Mouse (Mus musculus): Measurements from ENCODE around the gene Tpra1. TPM values are rescaled to one million over a fixed set of nuclear protein-coding genes. Genes with fewer than 3 reads are reported as not detected.

Gene Tpra1
- total RNA-seq, 2 experiments from 2014 or later: 35.1 to 35.4 TPM

DNA sequence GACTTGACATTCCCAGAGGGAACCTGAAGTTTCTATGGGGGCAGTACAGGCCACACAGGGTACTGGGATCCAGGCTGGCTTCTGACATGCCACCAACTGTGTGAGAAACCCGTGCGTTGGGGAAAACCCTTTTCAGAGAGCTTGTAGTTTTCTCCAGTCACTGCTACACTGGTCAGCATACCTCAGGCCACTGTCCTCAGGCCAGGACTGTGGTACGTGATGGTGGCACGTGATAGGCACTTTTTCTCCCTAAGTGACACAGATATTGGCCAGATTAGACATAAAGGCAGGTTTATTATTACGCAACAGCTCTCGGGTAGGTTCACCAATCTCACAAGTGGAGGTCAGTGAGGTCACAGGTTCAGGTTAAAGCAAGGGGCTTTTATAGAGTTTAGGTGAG lies 41.6 kb downstream of the Tpra1 start:
- intact Hi-C loops (cut with DNase I): no loop called here

GRCm38 (mm10) chr6:88946442-88946841 lies 44.4 kb downstream of the Tpra1 start:
- DNase-seq: no peak
- intact Hi-C loops (cut with DNase I): no loop called here

More for the DNA sequence above, 41.6 kb downstream of the Tpra1 start:
- DNase-seq: no peak

DNA sequence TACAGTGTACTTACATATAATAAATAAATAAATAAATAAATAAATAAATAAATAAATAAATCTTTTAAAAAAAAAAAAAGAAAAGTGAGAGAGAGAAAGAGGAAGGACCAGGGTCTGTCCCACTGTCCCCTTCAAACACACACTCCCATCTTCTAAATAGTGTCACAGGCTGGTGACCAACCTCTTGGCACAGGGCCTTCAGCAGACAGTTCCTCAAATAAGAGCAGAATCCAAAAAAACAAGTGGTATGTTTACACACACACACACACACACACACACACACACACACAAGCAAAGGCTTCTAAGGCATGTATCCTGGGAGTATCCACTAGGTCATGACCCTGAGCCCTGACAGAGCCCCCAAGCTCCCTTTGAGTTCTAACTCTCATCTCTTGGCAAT lies 45.7 kb downstream of the Tpra1 start:
- intact Hi-C loops (cut with DNase I): no loop called here

DNA sequence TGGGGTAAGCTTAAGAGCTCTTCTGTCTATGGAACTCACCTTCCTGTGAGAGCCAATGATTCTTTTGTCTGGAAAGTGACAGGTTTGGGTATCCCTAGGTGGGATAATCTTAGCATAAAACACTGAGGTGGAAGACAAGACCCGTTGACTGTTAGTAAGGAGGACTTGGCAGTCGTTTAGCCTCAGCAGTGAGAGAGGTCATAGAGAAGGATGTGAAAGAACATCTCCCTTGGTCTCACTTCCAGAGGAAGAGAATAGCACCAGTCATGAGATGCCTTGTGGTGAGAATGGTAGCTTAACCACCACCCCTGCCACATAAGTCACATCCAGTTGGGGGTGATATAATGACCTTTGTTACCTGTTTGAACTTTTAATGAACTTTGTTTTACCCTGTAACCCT lies 54.7 kb downstream of the Tpra1 start:
- no peak for DNase-seq
- intact Hi-C loops (cut with DNase I): no loop called here

More for the DNA sequence above, 45.7 kb downstream of the Tpra1 start:
- no peak for DNase-seq

DNA sequence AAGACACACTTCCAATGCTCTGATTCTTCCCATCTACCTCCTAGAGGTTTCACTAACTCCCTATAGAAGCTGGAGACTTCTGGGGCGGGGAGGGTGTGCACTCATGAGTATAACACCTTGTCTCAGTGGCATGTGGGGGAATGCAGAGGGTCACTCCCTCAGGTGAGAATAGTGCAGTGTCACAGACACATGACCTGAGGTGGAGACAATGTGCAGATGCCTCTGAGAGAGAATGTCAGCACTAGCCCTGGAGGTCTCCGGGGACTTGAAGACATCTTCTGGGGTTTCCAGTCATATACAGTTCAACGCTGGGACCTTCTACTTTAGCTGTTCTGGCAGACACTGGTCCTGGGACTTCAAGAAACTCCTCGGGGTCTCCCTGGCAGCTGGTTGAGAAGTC lies 55.3 kb downstream of the Tpra1 start:
- no peak for DNase-seq
- intact Hi-C loops (cut with DNase I): no loop called here

GRCm38 (mm10) chr6:88957801-88958211 lies 55.8 kb downstream of the Tpra1 start:
- intact Hi-C loops (cut with DNase I): no loop called here
- no peak for DNase-seq

GRCm38 (mm10) chr6:88958305-88958704 lies 56.3 kb downstream of the Tpra1 start:
- DNase-seq: no peak
- intact Hi-C loops (cut with DNase I): no loop called here

DNA sequence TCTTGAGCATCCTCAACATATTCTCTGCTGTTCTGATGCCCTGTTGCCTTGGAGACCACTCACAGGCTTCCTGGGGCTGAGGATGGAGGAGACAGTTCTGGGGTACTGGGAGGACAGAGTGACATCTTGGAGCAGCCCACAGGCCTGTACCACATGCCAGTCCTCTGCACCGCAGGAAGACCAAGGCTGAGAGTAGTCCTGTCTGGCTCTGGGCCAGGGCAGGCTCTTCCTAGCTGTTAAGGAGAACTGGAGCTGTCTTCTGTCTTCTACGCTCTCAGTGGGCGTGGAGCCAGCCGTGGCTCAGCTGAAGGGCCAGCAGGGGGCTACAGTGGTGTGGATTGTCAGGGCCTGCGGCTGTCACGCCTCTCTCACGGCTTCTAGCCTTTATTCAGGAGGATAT lies 57.8 kb downstream of the Tpra1 start:
- intact Hi-C loops (cut with DNase I): no loop called here
- DNase-seq: peak; percentile 21 to 37

DNA sequence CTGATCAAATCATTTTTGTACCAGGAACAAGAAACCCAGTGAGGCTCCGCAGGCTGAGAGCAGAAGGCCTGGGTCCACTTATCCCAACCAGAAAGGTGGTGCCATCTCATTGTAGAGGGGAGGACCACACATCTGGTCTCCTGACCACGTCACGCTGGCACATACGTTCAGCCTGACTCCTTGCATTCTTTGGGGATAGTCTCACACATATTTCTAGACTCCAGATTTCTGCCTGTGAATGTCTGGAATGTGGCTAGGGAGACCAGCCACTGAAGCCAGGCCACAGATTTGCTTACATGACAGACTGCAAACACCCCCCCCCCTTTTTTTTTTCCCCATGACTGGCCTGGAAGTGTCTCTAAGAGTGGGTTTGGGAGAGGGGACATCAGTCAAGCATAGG lies 58.9 kb downstream of the Tpra1 start:
- intact Hi-C loops (cut with DNase I): no loop called here

More for the DNA sequence above, 58.9 kb downstream of the Tpra1 start:
- no peak for DNase-seq

Other genes starting within 250 kb of the Tpra1 start
- gene Mgll, start 177.8 kb upstream of the Tpra1 start, total RNA-seq (2021): 100 to 1,000 TPM; 113 to 133 TPM
- 10 to 100 TPM; 28.1 to 29.2 TPM for gene Abtb1, start 60.3 kb upstream of the Tpra1 start, total RNA-seq (2021)
- gene Podxl2, start 27.2 kb upstream of the Tpra1 start, total RNA-seq (2021): 10 to 100 TPM; 13.7 to 21.2 TPM
- 1 to 10 TPM; 5.4 to 6.5 TPM for gene Mcm2, start 3.5 kb upstream of the Tpra1 start, total RNA-seq (2021)

All from heart, postnatal 36 days (tissue).